Mouse (Mus musculus) neural tube, embryonic 14.5 days (tissue): ENCODE results near the gene Mcm3. TPM values are rescaled to one million over a fixed set of nuclear protein-coding genes. Genes with fewer than 3 reads are reported as not detected.

Source experiments
- ATAC-seq: fragments of 200-750 bp; cut with Nextera tagmentation; 2 replicates; pipeline ENCODE4 v1.8.0; 2017; ENCODE audit warnings: low read depth, mild to moderate bottlenecking, moderate TSS enrichment, moderate library complexity
- H3K27ac ChIP-seq: fragments of 300-500 bp; sonication (generic); 2 replicates; pipeline ENCODE4 v1.5.1; 2014; ENCODE audit warnings: low read depth, mild to moderate bottlenecking, control low read depth, low read length, moderate library complexity, mixed read lengths
- H3K27me3 ChIP-seq: fragments of 300-500 bp; sonication (generic); 2 replicates; pipeline ENCODE4 v1.6.1; 2014; ENCODE audit warnings: low read length; ENCODE audit not compliant: control insufficient read depth, insufficient read depth
- H3K36me3 ChIP-seq: fragments of 300-500 bp; sonication (generic); 2 replicates; pipeline ENCODE4 v1.6.1; 2014; ENCODE audit warnings: low read length, mixed read lengths; ENCODE audit not compliant: control insufficient read depth, insufficient read depth
- H3K4me1 ChIP-seq: fragments of 300-500 bp; sonication (generic); 2 replicates; pipeline ENCODE4 v1.6.1; 2014; ENCODE audit warnings: low read length; ENCODE audit not compliant: control insufficient read depth, insufficient read depth
- H3K4me2 ChIP-seq: fragments of 300-500 bp; sonication (generic); 2 replicates; pipeline ENCODE4 v1.6.1; 2014; ENCODE audit warnings: mild to moderate bottlenecking, low read depth, low read length, control low read depth
- H3K4me3 ChIP-seq: fragments of 300-500 bp; sonication (generic); 2 replicates; pipeline ENCODE4 v1.5.1; 2014; ENCODE audit warnings: low read depth, low read length, control low read depth, mixed read lengths
- H3K9ac ChIP-seq: fragments of 300-500 bp; sonication (generic); replicated peaks from 2 replicates; pipeline ENCODE4 v1.6.1; 2014; ENCODE audit warnings: low read depth, mild to moderate bottlenecking, control low read depth, low read length, mixed read lengths
- H3K9me3 ChIP-seq: fragments of 300-500 bp; sonication (generic); 2 replicates; pipeline ENCODE4 v1.6.1; 2016; ENCODE audit warnings: low read length; ENCODE audit not compliant: control insufficient read depth
- WGBS: fragments of 180-500 bp; shearing (Covaris S2); extraction: QIAGEN DNeasy Blood & Tissue Kit; methylation state at CpG from one replicate; pipeline ENCODE4 v1.1.7; 2014; 5-methylcytosine and 5-hydroxymethylcytosine counted together
- polyA plus RNA-seq: library from polyadenylated mRNA; unstranded; fragments of >200 nt; fragmentation: Nextera tagmentation; extraction: Ambion mirVana; gene quantifications from 2 replicates; pipeline ENCODE4 v1.2.1, GENCODE M21; 2014

Gene Mcm3
- polyA plus RNA-seq, 1 experiment from 2014 or later, result 10.4 TPM

DNA sequence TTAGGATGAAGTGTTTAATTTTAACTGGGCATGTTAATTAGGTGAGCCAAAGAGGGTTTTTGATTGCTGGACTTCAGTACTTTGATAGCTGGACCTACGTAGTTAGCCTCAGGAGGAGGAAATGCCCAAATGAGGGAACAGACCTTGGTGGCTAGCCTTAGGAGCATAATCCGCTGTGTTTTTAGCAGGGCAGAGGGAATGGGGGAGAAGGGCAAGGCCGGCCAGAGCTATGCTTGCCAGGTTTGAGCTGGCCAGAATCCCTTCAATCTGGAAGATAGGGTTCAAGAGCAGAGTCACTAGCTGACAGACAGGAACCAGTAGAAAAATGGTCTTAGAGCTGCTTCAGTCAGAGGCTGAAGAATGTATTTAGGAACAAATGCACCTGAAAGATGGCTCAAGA lies 62.5 kb downstream of the Mcm3 start:
- ATAC-seq, result no peak
- H3K27me3 ChIP-seq, result no peaks in the 10 kb centered on the region
- H3K9ac ChIP-seq, result no peak overlapping the region
- 90% methylated on average over 3 of the region's 3 CpGs for WGBS
- H3K4me1 ChIP-seq, result no peaks in the 10 kb centered on the region
- H3K36me3 ChIP-seq, result no peaks in the 10 kb centered on the region
- no peak overlapping the region for H3K4me3 ChIP-seq
- no peaks in the 10 kb centered on the region for H3K9me3 ChIP-seq
- H3K27ac ChIP-seq, result no peak overlapping the region
- H3K4me2 ChIP-seq, result no peak overlapping the region

DNA sequence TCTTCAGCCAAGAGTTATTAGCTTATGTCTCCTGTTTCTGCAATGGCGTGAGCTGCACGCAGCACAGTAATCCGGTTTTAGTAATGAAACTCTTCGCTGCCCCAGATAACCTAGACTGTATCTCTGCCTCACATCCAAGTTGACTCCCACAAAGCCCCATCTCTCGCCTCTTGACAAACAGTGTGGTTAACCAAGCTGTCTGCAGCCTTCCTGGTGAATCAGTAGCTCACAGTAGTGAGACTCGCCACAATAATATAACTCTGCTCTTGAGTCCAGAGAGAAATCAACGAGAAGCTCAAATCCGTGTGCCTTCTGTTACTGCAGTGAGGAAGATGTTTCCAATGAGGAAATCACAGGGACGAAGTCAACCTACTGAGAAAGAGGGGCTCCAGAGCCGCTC lies 65.7 kb downstream of the Mcm3 start:
- H3K4me1 ChIP-seq, result no peaks in the 10 kb centered on the region
- H3K4me2 ChIP-seq, result no peak overlapping the region
- H3K9ac ChIP-seq, result no peak overlapping the region
- H3K36me3 ChIP-seq, result no peaks in the 10 kb centered on the region
- no peak for ATAC-seq
- WGBS, result 88% methylated on average over 10 of the region's 10 CpGs
- H3K9me3 ChIP-seq, result no peaks in the 10 kb centered on the region
- no peak overlapping the region for H3K27ac ChIP-seq
- H3K27me3 ChIP-seq, result no peaks in the 10 kb centered on the region
- H3K4me3 ChIP-seq, result no peak overlapping the region

Other genes starting within 250 kb of the Mcm3 start
- gene Pkhd1, start 202.2 kb downstream of the Mcm3 start, polyA plus RNA-seq, result 0.04 TPM in 1 of 2 replicates, not detected in the other
- gene Il17a, start 89.4 kb downstream of the Mcm3 start, polyA plus RNA-seq, result not detected in 2 replicates
- gene Il17f, start 29.7 kb downstream of the Mcm3 start, polyA plus RNA-seq, result not detected in 2 replicates
- gene Paqr8, start 70.3 kb upstream of the Mcm3 start, polyA plus RNA-seq, result 33.2 and 35.6 TPM in 2 replicates
- gene Efhc1, start 131.3 kb upstream of the Mcm3 start, polyA plus RNA-seq, result 0.95 and 1.9 TPM in 2 replicates